Mouse (Mus musculus): ENCODE data around the gene Atp5e. TPM values are rescaled to one million over a fixed set of nuclear protein-coding genes. Genes with fewer than 3 reads are reported as not detected.

Atp5e gene
- 125 and 143 TPM in 2 replicates for total RNA-seq (2023)

GRCm38 (mm10) chr2:174463789-174464523 is at the start of gene Atp5e:
Atp5e (minus strand) TSS chr2:174464105.

GRCm38 (mm10) chr2:174472818-174473549 is 9.1 kb upstream of the Atp5e start, which contains the start of gene Prelid3b:
Prelid3b (minus strand) TSS chr2:174473081.

DNA sequence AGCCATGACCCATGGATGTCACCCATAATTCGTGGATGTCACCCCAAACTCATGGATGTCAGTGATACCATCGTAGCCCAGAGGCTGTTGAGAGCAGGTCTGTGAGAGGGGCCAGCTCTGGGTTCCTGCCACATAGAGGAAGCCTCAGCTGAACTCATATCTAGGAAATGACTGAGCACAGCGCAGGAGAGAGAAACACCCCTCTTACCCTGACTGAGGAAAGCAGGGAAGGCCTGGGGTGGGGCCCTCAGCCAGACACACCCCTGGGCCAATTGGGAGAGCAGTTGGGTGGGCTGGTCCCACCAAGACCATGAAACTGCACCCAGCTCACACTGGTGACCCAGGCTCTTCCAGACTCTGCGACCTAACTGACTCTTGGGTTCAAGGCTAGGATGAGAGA is 13.6 kb downstream of the Atp5e start, which contains the start of gene Tubb1:
Tubb1 (plus strand) TSS at position 343 of the 400 bp plus-strand sequence.

DNA sequence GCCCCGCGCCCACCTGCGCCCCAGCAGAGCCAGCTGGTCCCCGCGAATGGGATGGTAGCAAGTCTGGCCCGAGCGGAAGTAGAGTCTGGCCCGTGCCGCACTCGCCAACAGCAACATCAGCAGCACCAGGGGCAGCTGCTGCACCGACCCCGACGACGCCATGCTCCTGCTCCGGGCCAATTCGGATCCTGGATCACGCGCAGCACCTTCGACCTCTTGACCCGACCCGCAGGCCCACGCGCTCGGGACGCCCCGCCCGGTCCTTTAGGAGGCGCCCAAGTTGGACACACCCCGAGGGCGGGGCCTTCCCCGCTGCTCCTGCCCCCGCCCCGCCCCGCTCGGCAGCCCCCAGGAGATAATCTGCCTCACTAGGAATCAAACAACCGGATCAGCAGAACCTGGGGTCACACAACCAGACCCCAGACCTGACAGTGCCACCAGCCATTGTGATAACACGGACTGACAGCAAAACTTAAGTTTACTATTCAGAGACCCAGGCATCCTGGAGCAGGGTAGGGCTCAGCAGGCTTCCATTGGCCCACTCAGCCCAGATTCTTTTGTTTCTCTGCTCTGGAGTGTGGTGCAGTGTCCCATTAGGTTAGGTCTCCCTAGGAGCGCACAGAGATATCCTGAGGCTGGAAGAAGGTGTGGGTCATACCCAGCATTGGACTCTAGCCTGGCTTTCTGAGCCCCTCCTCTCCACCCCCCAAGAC is 25.0 kb downstream of the Atp5e start, which contains the start of gene Ctsz:
Ctsz (minus strand) TSS at position 303 of the 713 bp plus-strand sequence.

GRCm38 (mm10) chr2:174415731-174416310 is 48.1 kb downstream of the Atp5e start, which contains the start of gene Nelfcd:
Nelfcd (plus strand) TSS chr2:174415804.

Other genes starting within 250 kb of the Atp5e start
- 296 and 321 TPM in 2 replicates for gene Gnas, start 179.8 kb downstream of the Atp5e start, total RNA-seq (2023)
- not detected in 2 replicates for gene Gm20721, start 117.4 kb downstream of the Atp5e start, total RNA-seq (2023)
- 34.8 and 42.0 TPM in 2 replicates for gene Nelfcd, start 48.3 kb downstream of the Atp5e start, total RNA-seq (2023)
- gene Ctsz, start 25.1 kb downstream of the Atp5e start, total RNA-seq (2023) = 129 and 155 TPM in 2 replicates
- 0.35 TPM in 1 of 2 replicates, not detected in the other for gene Tubb1, start 13.4 kb downstream of the Atp5e start, total RNA-seq (2023)
- gene Prelid3b, start 9.0 kb upstream of the Atp5e start, total RNA-seq (2023) = 49.2 and 57.9 TPM in 2 replicates
- gene Zfp831, start 179.4 kb upstream of the Atp5e start, total RNA-seq (2023) = 13.1 and 19.1 TPM in 2 replicates

Measured in neutrophil, adult 65 days (primary cell).